Comparison of ENCODE assay signal across 14 mouse cellular contexts in the genomic region with DNA sequence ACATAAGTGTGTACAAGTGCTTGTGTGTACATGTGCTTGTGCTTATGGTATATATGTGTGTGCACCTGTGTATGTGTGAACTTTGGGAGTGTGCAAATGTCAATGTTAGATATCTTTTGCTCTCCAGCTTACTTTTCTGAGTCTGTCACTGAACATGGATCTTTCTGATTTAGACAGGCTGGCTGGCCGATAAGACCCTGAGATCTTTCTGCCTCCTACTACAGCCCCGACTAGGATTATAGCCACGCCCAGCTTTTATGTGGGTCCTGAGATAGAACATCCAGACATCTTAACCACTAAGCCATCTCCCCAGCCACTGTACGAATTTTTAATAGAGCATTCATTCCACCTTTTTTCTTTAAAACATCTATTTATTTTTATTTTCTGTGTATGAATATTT.
"Had no signal": no experiment of that assay in that cellular context is flagged by ENCODE, and none has a peak within 500 bp of the region (broad histone marks: within the 10 kb centered on the region; RNA-seq: fewer than 3 reads in every experiment).

No protein-coding gene starts in this region.

- H3K9ac ChIP-seq: kidney, embryonic 15.5 days; limb, embryonic 15.5 days; lung, embryonic 14.5 days; midbrain, embryonic 12.5 days; neural tube, embryonic 13.5 days had no signal

- DNase-seq: kidney, adult 2 months; kidney, postnatal 14 days; layer of hippocampus, postnatal 36 days; lung, embryonic 14.5 days; lung, postnatal 10 days; lung, postnatal 4 days; thymus, postnatal 4 days had no signal

- H3K4me2 ChIP-seq: kidney, embryonic 15.5 days; limb, embryonic 15.5 days; lung, embryonic 14.5 days; midbrain, embryonic 12.5 days; neural tube, embryonic 13.5 days had no signal

- H3K27me3 ChIP-seq: kidney, embryonic 15.5 days; limb, embryonic 15.5 days; megakaryocyte, embryonic 14.5 days; midbrain, embryonic 12.5 days; neural tube, embryonic 13.5 days had no signal

- ATAC-seq: intestine, embryonic 16.5 days; midbrain, embryonic 16.5 days had no signal

- H3K9me3 ChIP-seq: kidney, embryonic 15.5 days; limb, embryonic 15.5 days; megakaryocyte, embryonic 14.5 days; midbrain, embryonic 12.5 days; neural tube, embryonic 13.5 days had no signal

- H3K4me1 ChIP-seq: limb, embryonic 15.5 days; megakaryocyte, embryonic 14.5 days had no signal

- H3K27ac ChIP-seq: kidney, embryonic 15.5 days; limb, embryonic 15.5 days; midbrain, embryonic 12.5 days; neural tube, embryonic 13.5 days had no signal

- H3K4me3 ChIP-seq: kidney, embryonic 15.5 days; limb, embryonic 15.5 days; megakaryocyte, embryonic 14.5 days; midbrain, embryonic 12.5 days; neural tube, embryonic 13.5 days had no signal

- H3K36me3 ChIP-seq: limb, embryonic 15.5 days; midbrain, embryonic 12.5 days; neural tube, embryonic 13.5 days had no signal
